Mouse (Mus musculus) erythroblast, embryonic 14.5 days (primary cell): ENCODE data around the gene Gm4559. TPM values are rescaled to one million over a fixed set of nuclear protein-coding genes. Genes with fewer than 3 reads are reported as not detected.
"Not testable (repeated sequence)": the region's sequence is repeated elsewhere in the genome, so short reads cannot be mapped to it uniquely, and the experiment has no call there.

Source experiments
- H3K27me3 ChIP-seq: 2 replicates; pipeline ENCODE4 v1.6.1; 2012; ENCODE audit warnings: inconsistent platforms; ENCODE audit not compliant: control insufficient read depth
- H3K36me3 ChIP-seq: 2 replicates; pipeline ENCODE4 v1.6.1; 2012; ENCODE audit warnings: mild to moderate bottlenecking, inconsistent platforms; ENCODE audit not compliant: control insufficient read depth
- H3K4me1 ChIP-seq: 2 replicates; pipeline ENCODE4 v1.6.1; 2012; ENCODE audit warnings: inconsistent platforms; ENCODE audit not compliant: control insufficient read depth
- H3K4me3 ChIP-seq: replicated peaks from 2 replicates; pipeline ENCODE3; 2012; ENCODE audit warnings: moderate library complexity, mild to moderate bottlenecking, inconsistent platforms
- H3K9me3 ChIP-seq: 2 replicates; pipeline ENCODE4 v1.6.1; 2012; ENCODE audit warnings: low read length, inconsistent platforms, mixed read lengths; ENCODE audit not compliant: control insufficient read depth
- GATA1 ChIP-seq: IDR thresholded peaks from 2 replicates; pipeline ENCODE4 v1.6.1; 2012; ENCODE audit warnings: low read length, inconsistent platforms, mixed read lengths
- TAL1 ChIP-seq: IDR thresholded peaks from 3 replicates; pipeline ENCODE4 v1.6.1; 2012; ENCODE audit warnings: low read length, inconsistent platforms, mixed read lengths
- polyA plus RNA-seq: library from polyadenylated mRNA; stranded (reverse); fragments of >175 nt; gene quantifications from 2 replicates; pipeline ENCODE4 v1.2.3, GENCODE M21; 2012

The Gm4559 gene
- polyA plus RNA-seq, 1 experiment, result not detected

DNA sequence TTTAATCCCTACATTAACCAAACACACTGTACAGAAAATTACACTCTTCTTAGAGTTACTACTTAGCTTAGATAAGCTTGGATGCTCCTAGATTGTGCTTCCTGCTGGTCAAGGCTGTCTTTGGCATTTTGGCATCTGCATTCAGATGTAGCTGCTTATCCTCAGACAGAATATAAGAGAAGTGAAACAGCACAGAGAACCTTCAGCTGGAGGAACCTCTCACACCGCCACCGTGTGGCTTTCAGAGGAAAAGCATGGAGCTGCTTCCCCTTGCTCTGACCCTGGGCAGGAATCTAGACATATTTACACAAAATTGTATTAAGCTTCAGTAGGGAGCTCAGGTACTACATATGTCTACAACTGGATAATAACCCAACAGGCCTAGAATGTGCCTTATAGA, 18.6 kb downstream of the Gm4559 start:
- Histone ChIP-seq H3K27me3 (peaks cover 2% of the 10 kb centered on the region; the same call in 1 of the 2 replicates), H3K36me3 (no peaks in the 10 kb centered on the region), H3K4me1 (no peaks in the 10 kb centered on the region), H3K9me3 (no peaks in the 10 kb centered on the region), H3K4me3 (no peak overlapping the region)
- TF ChIP-seq GATA1 (no peak), TAL1 (no peak)

DNA sequence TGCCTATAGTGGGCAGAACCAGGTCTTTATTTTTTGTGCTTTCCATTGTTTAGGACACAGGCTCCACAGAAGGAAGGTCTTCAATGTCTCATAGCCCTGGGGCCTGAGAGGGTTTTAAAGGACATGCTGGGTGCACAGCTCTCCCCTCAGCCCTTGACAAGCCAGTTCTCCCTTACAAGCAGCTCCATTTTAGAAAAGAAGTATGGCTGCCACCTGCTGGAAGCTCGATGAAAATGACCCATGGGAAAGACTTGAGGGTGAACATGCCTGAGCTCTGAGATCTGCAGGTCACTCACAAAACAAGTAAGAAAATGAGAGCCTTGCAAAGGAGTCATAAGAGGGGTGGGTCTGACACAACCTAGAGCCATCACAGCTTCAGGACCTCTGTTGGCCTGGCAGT, 24.3 kb downstream of the Gm4559 start:
- Histone ChIP-seq H3K36me3 (no peaks in the 10 kb centered on the region), H3K4me3 (no peak overlapping the region), H3K9me3 (no peaks in the 10 kb centered on the region), H3K4me1 (no peaks in the 10 kb centered on the region), H3K27me3 (no peaks in the 10 kb centered on the region)
- TF ChIP-seq GATA1 (no peak), TAL1 (no peak)

DNA sequence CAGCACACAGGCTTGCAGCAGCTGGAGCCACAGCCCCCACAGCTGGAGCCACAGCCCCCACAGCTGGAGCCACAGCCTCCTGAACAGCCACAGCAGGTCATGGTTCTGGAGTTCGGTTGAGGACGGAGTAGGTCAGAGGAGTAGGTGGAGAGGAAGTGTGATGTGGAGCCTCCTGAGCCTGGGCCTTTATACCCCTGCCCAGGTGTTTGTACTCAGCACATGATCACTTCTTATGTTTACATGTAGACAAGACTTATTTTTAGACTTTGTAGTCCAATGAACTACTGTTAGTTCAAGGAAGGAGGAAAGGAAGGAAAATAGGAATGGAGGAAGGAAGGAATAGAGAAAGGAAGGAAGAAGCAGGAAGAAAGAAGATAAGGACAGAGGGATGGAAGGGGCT, 33.2 kb downstream of the Gm4559 start, which contains the start of gene Gm40460:
TSS of gene Gm40460 (minus strand) at position 101 of the 400 bp plus-strand sequence.
- Histone ChIP-seq H3K4me3 (no peak within 1 kb of the TSS), H3K9me3 (peaks cover 15% of the 10 kb centered on the region), H3K4me1 (no peaks in the 10 kb centered on the region), H3K36me3 (no peaks in the 10 kb centered on the region), H3K27me3 (no peaks in the 10 kb centered on the region)
- TF ChIP-seq TAL1 (no peak), GATA1 (no peak)

DNA sequence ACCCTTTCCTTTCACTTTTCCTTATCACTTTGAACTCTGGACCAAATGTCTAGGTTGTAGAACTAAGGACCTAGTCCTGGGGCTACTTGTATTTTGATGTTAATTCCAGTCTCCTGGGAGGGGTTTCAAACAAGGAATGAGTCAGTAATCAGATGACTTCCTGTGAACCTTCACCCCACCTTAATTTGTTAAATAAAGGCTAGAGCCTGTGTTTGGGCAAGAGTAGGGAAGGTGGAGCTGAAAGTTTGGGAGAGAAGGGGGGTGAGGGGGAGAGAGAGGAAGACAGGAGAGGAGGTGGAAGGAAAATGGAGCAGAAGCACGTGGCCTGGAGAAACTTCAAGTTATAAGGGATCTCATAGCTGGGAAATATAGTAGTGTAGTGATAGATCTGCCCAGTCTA, 42.6 kb downstream of the Gm4559 start:
- Histone ChIP-seq H3K36me3 (no peaks in the 10 kb centered on the region), H3K4me1 (no peaks in the 10 kb centered on the region), H3K27me3 (no peaks in the 10 kb centered on the region), H3K9me3 (peaks cover 10% of the 10 kb centered on the region), H3K4me3 (no peak overlapping the region)
- no peak for TF ChIP-seq GATA1
- no peak for TF ChIP-seq TAL1

DNA sequence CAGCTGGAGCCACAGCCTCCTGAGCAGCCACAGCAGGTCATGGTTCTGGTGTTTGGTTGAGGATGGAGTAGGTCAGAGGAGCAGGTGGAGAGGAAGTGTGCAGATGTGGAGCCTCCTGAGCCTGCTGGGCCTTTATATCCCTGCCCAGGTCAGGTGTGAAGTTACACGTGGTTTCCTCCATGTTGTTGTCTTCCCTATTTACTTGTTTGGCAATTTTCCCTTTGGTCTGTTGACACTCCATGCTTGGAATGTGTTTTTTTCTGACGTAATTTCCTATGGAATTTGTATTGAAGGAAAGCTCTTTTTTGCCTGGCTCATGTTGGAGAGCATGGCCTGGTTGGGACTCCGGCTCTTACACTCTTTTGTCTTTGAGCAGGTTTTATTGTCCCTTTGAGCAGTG, 44.3 kb downstream of the Gm4559 start, which contains the start of gene Krtap5-5:
TSS of gene Krtap5-5 (minus strand) at position 101 of the 400 bp plus-strand sequence.
- not testable (repeated sequence) for H3K36me3 ChIP-seq, H3K4me3 ChIP-seq, H3K27me3 ChIP-seq, H3K4me1 ChIP-seq, H3K9me3 ChIP-seq

DNA sequence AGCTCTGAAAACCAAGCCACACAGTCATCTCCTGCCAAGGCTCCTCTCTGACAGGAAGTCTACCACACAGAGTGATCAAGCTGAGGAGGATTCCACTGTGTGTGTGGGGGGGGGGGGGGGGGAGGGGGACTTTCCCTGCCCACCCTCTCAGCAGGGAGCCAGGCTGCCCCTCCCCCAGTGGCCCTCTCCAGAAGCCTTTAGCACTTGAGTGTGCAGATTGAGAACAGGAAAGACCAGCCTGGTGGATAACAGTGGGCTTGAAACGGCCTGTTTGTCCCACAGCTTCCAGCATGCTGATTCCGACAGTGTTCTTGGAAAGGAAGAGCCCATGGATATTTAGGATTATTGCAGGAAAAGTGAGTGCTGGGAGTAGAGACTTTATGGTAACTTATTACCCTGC, 49.6 kb downstream of the Gm4559 start:
- no peak for TF ChIP-seq GATA1
- no peak for TF ChIP-seq TAL1
- no peaks in the 10 kb centered on the region for H3K4me1 ChIP-seq
- peaks cover 12% of the 10 kb centered on the region for H3K9me3 ChIP-seq
- no peak overlapping the region for H3K4me3 ChIP-seq
- H3K36me3 ChIP-seq, result no peaks in the 10 kb centered on the region
- H3K27me3 ChIP-seq, result no peaks in the 10 kb centered on the region

Other genes starting within 250 kb of the Gm4559 start
- gene Mob2, start 213.3 kb downstream of the Gm4559 start, polyA plus RNA-seq, result 24.8 and 29.2 TPM in 2 replicates
- gene Dusp8, start 178.5 kb downstream of the Gm4559 start, polyA plus RNA-seq, result 7.6 and 9.7 TPM in 2 replicates
- not detected in 2 replicates for gene Gm45618, start 153.6 kb downstream of the Gm4559 start, polyA plus RNA-seq
- not detected in 2 replicates for gene Gm39115, start 138.3 kb downstream of the Gm4559 start, polyA plus RNA-seq
- not detected in 2 replicates for gene Gm45337, start 129.8 kb downstream of the Gm4559 start, polyA plus RNA-seq
- gene Gm29735, start 117.2 kb downstream of the Gm4559 start, polyA plus RNA-seq, result not detected in 2 replicates
- not detected in 2 replicates for gene Gm4553, start 108.6 kb downstream of the Gm4559 start, polyA plus RNA-seq
- gene Krtap5-2, start 98.4 kb downstream of the Gm4559 start, polyA plus RNA-seq, result not detected in 2 replicates
- gene Gm10153, start 84.0 kb downstream of the Gm4559 start, polyA plus RNA-seq, result not detected in 2 replicates
- gene Krtap5-3, start 73.0 kb downstream of the Gm4559 start, polyA plus RNA-seq, result not detected in 2 replicates
- not detected in 2 replicates for gene Gm7579, start 62.5 kb downstream of the Gm4559 start, polyA plus RNA-seq
- gene Krtap5-5, start 44.4 kb downstream of the Gm4559 start, polyA plus RNA-seq, result 0.03 TPM in 1 of 2 replicates, not detected in the other
- not detected in 2 replicates for gene Gm40460, start 33.3 kb downstream of the Gm4559 start, polyA plus RNA-seq
- not detected in 2 replicates for gene Gm2431, start 16.0 kb downstream of the Gm4559 start, polyA plus RNA-seq
- not detected in 2 replicates for gene Krtap5-1, start 22.8 kb upstream of the Gm4559 start, polyA plus RNA-seq
- gene Krtap5-4, start 29.2 kb upstream of the Gm4559 start, polyA plus RNA-seq, result not detected in 2 replicates
- gene Ifitm10, start 99.4 kb upstream of the Gm4559 start, polyA plus RNA-seq, result 0.36 and 0.47 TPM in 2 replicates
- gene Gm49369, start 108.3 kb upstream of the Gm4559 start, polyA plus RNA-seq, result 19.7 and 19.8 TPM in 2 replicates
- 14.4 and 21.7 TPM in 2 replicates for gene Ctsd, start 113.7 kb upstream of the Gm4559 start, polyA plus RNA-seq
- gene Syt8, start 160.5 kb upstream of the Gm4559 start, polyA plus RNA-seq, result not detected in 2 replicates
- gene Tnni2, start 167.4 kb upstream of the Gm4559 start, polyA plus RNA-seq, result 0.22 TPM in 1 of 2 replicates, not detected in the other
- gene Lsp1, start 186.4 kb upstream of the Gm4559 start, polyA plus RNA-seq, result 0.05 and 0.21 TPM in 2 replicates
- gene Tnnt3, start 224.5 kb upstream of the Gm4559 start, polyA plus RNA-seq, result not detected in 2 replicates